Mouse (Mus musculus) hindbrain, embryonic 14.5 days (tissue): ENCODE results near the gene Sema4d. TPM values are rescaled to one million over a fixed set of nuclear protein-coding genes. Genes with fewer than 3 reads are reported as not detected.

ENCODE experiments used
- ATAC-seq: fragments of 200-750 bp; cut with Nextera tagmentation; 2 replicates; pipeline ENCODE4 v1.8.0; 2017; ENCODE audit warnings: moderate number of reproducible peaks, mild to moderate bottlenecking, moderate TSS enrichment, moderate library complexity; ENCODE audit not compliant: low FRiP score
- DNase-seq: peaks from one replicate; pipeline ENCODE4 v3.0.0-alpha.2; 2015; ENCODE audit warnings: low spot score
- H3K27ac ChIP-seq: fragments of 300-500 bp; sonication (generic); 2 replicates; pipeline ENCODE4 v1.5.1; 2014; ENCODE audit warnings: mild to moderate bottlenecking, moderate library complexity
- H3K27me3 ChIP-seq: fragments of 300-500 bp; sonication (generic); 2 replicates; pipeline ENCODE4 v1.6.1; 2014; ENCODE audit warnings: mild to moderate bottlenecking, low read length, mixed read lengths; ENCODE audit not compliant: control insufficient read depth, insufficient read depth
- H3K36me3 ChIP-seq: fragments of 300-500 bp; sonication (generic); replicated peaks from 2 replicates; pipeline ENCODE4 v1.6.1; 2014; ENCODE audit not compliant: control insufficient read depth, insufficient read depth
- H3K4me1 ChIP-seq: fragments of 300-500 bp; sonication (generic); replicated peaks from 2 replicates; pipeline ENCODE4 v1.6.1; 2014; ENCODE audit warnings: antibody characterized with exemption, low read length, mixed read lengths; ENCODE audit not compliant: control insufficient read depth, insufficient read depth
- H3K4me2 ChIP-seq: fragments of 300-500 bp; sonication (generic); replicated peaks from 2 replicates; pipeline ENCODE4 v1.6.1; 2014; ENCODE audit warnings: mild to moderate bottlenecking, moderate library complexity
- H3K4me3 ChIP-seq: fragments of 300-500 bp; sonication (generic); replicated peaks from 2 replicates; pipeline ENCODE4 v1.5.1; 2014; ENCODE audit warnings: mild to moderate bottlenecking, low read length
- H3K9ac ChIP-seq: fragments of 300-500 bp; sonication (generic); 2 replicates; pipeline ENCODE4 v1.6.1; 2014
- H3K9me3 ChIP-seq: fragments of 300-500 bp; sonication (generic); 2 replicates; pipeline ENCODE4 v1.6.1; 2016; ENCODE audit warnings: low read length; ENCODE audit not compliant: control insufficient read depth
- WGBS: fragments of 180-500 bp; shearing (Covaris S2); extraction: QIAGEN DNeasy Blood & Tissue Kit; methylation state at CpG from one replicate; pipeline ENCODE4 v1.1.7; 2014; 5-methylcytosine and 5-hydroxymethylcytosine counted together
- polyA plus RNA-seq: library from polyadenylated mRNA; unstranded; fragments of >200 nt; fragmentation: Nextera tagmentation; extraction: Ambion mirVana; gene quantifications from 2 replicates; pipeline ENCODE4 v1.2.1, GENCODE M21; 2014

Gene Sema4d
- polyA plus RNA-seq, 1 experiment from 2014 or later: 16.2 TPM

- Histone ChIP-seq H3K27ac (no peak overlapping the region), H3K4me1 (peaks cover 17% of the 10 kb centered on the region), H3K36me3 (no peaks in the 10 kb centered on the region), H3K4me2 (no peak overlapping the region), H3K9me3 (no peaks in the 10 kb centered on the region), H3K27me3 (no peaks in the 10 kb centered on the region), H3K4me3 (no peak overlapping the region), H3K9ac (no peak overlapping the region)
- WGBS: 94% methylated on average over 7 of the region's 7 CpGs
- no peak for DNase-seq
- no peak for ATAC-seq
Observed at GRCm38 (mm10) chr13:51731474-51731873, 62.1 kb downstream of the Sema4d start.

- H3K9ac ChIP-seq: no peak overlapping the region
- H3K27me3 ChIP-seq: no peaks in the 10 kb centered on the region
- H3K4me1 ChIP-seq: peaks cover 25% of the 10 kb centered on the region
- DNase-seq: peak; percentile 47
- H3K36me3 ChIP-seq: no peaks in the 10 kb centered on the region
- H3K4me2 ChIP-seq: no peak overlapping the region
- no peak for ATAC-seq
- no peak overlapping the region for H3K27ac ChIP-seq
- no peaks in the 10 kb centered on the region for H3K9me3 ChIP-seq
- no peak overlapping the region for H3K4me3 ChIP-seq
- WGBS: 7% methylated on average over 4 of the region's 4 CpGs
Observed at GRCm38 (mm10) chr13:51729887-51730361, 63.6 kb downstream of the Sema4d start.

- no peaks in the 10 kb centered on the region for H3K9me3 ChIP-seq
- no peak overlapping the region for H3K27ac ChIP-seq
- H3K4me1 ChIP-seq: peaks cover 20% of the 10 kb centered on the region
- no peak overlapping the region for H3K4me2 ChIP-seq
- ATAC-seq (no peak), DNase-seq (no peak)
- H3K4me3 ChIP-seq: no peak overlapping the region
- no peak overlapping the region for H3K9ac ChIP-seq
- WGBS: 81% methylated on average over 6 of the region's 7 CpGs
- H3K36me3 ChIP-seq: no peaks in the 10 kb centered on the region
- H3K27me3 ChIP-seq: no peaks in the 10 kb centered on the region
Observed at GRCm38 (mm10) chr13:51727364-51727763, 66.2 kb downstream of the Sema4d start.

- Histone ChIP-seq H3K4me3 (no peak overlapping the region), H3K9me3 (no peaks in the 10 kb centered on the region), H3K4me2 (no peak overlapping the region), H3K9ac (no peak overlapping the region), H3K27me3 (no peaks in the 10 kb centered on the region), H3K36me3 (peaks cover 4% of the 10 kb centered on the region; the same call in 1 of the 2 replicates), H3K4me1 (peaks cover 14% of the 10 kb centered on the region; the same call in 1 of the 2 replicates), H3K27ac (no peak overlapping the region)
- no peak for ATAC-seq
- WGBS: 75% methylated on average over 8 of the region's 8 CpGs
- no peak for DNase-seq
Observed at GRCm38 (mm10) chr13:51725926-51726574, 67.5 kb downstream of the Sema4d start.

GRCm38 (mm10) chr13:51725446-51725845, 68.1 kb downstream of the Sema4d start:
- WGBS: 86% methylated on average over 7 of the region's 7 CpGs
- ATAC-seq (no peak), DNase-seq (no peak)
- Histone ChIP-seq H3K9ac (no peak overlapping the region), H3K9me3 (no peaks in the 10 kb centered on the region), H3K36me3 (peaks cover 8% of the 10 kb centered on the region; the same call in 1 of the 2 replicates), H3K27ac (no peak overlapping the region), H3K4me1 (peaks cover 13% of the 10 kb centered on the region; the same call in 1 of the 2 replicates), H3K4me3 (no peak overlapping the region), H3K27me3 (no peaks in the 10 kb centered on the region), H3K4me2 (no peak overlapping the region)

DNA sequence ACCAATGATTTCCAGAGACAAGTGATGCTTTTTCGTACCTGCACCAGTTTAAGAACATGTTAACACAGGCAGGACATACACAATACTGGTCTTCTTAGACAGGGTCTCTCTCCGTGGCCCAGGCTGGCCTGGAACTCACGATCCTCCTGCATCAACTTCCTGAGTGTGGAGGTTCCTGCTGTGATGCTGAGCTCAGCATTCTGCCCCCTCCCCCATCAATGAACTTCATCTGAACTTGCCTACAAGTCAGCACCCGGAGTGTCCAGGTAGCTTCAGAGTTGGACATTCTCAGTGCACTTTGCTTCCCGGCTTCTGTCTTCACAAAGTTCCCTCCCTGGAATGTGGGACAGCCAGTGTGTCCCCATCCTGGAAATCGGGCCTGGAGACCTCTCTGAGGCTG, 69.0 kb downstream of the Sema4d start:
- Histone ChIP-seq H3K9me3 (no peaks in the 10 kb centered on the region), H3K4me2 (no peak overlapping the region), H3K27ac (no peak overlapping the region), H3K4me1 (peaks cover 8% of the 10 kb centered on the region; the same call in 1 of the 2 replicates), H3K4me3 (no peak overlapping the region), H3K9ac (no peak overlapping the region), H3K36me3 (peaks cover 13% of the 10 kb centered on the region), H3K27me3 (no peaks in the 10 kb centered on the region)
- WGBS: 80% methylated on average over 6 of the region's 6 CpGs
- no peak for ATAC-seq
- DNase-seq: no peak

GRCm38 (mm10) chr13:51723114-51723513, 70.4 kb downstream of the Sema4d start:
- Histone ChIP-seq H3K9me3 (no peaks in the 10 kb centered on the region), H3K27me3 (no peaks in the 10 kb centered on the region), H3K36me3 (peaks cover 13% of the 10 kb centered on the region), H3K4me3 (no peak overlapping the region), H3K4me2 (no peak overlapping the region), H3K9ac (no peak overlapping the region), H3K4me1 (peaks cover 8% of the 10 kb centered on the region; the same call in 1 of the 2 replicates), H3K27ac (no peak overlapping the region)
- DNase-seq: no peak
- 82% methylated on average over 5 of the region's 5 CpGs for WGBS
- ATAC-seq: no peak

- H3K4me3 ChIP-seq: no peak overlapping the region
- no peak overlapping the region for H3K4me2 ChIP-seq
- DNase-seq: no peak
- H3K36me3 ChIP-seq: peaks cover 13% of the 10 kb centered on the region
- no peak for ATAC-seq
- H3K4me1 ChIP-seq: no peaks in the 10 kb centered on the region
- H3K9me3 ChIP-seq: no peaks in the 10 kb centered on the region
- H3K27me3 ChIP-seq: no peaks in the 10 kb centered on the region
- H3K9ac ChIP-seq: no peak overlapping the region
- 93% methylated on average over 4 of the region's 4 CpGs for WGBS
- H3K27ac ChIP-seq: no peak overlapping the region
Observed at GRCm38 (mm10) chr13:51720556-51720955, 73.0 kb downstream of the Sema4d start.

DNA sequence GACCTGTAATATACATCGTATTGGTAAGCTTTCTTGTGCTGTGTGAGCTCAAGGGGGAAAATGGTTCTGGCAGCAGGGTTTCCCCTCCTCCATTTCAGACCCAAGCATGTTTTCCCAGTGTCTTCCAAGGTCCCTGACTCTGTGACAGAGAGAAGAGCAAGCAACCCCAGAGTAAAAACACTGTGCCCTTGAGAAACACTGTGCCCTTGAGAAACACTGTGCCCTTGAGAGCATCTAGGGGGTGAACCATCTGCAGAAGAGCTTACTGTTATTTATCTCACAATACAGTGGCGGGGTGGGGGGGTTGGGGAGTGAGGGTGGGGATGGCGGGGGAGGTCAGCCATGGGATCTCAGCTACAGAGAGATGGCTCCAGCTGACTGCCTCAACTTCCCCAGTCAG, 74.3 kb downstream of the Sema4d start:
- Histone ChIP-seq H3K4me2 (no peak overlapping the region), H3K9ac (no peak overlapping the region), H3K27me3 (no peaks in the 10 kb centered on the region), H3K4me1 (no peaks in the 10 kb centered on the region), H3K4me3 (no peak overlapping the region), H3K9me3 (no peaks in the 10 kb centered on the region), H3K36me3 (peaks cover 16% of the 10 kb centered on the region), H3K27ac (no peak overlapping the region)
- 86% methylated on average over 3 of the region's 3 CpGs for WGBS
- ATAC-seq: no peak
- no peak for DNase-seq
